Mouse (Mus musculus): Measurements from ENCODE around the gene Gm12845.
"Not testable (repeated sequence)": the region's sequence is repeated elsewhere in the genome, so short reads cannot be mapped to it uniquely, and the experiment has no call there.

Gm12845 gene

GRCm38 (mm10) chr4:117724112-117724511, at the start of gene Gm12845:
Gm12845 (plus strand) TSS chr4:117724412.
- no peak for DNase-seq (ENCODE audit: low spot score in 2 of 2)

- DNase-seq (ENCODE audit: low spot score in 2 of 2): peak; percentile 72 to 90
Measured at GRCm38 (mm10) chr4:117676903-117677302, 47.3 kb upstream of the Gm12845 start.

GRCm38 (mm10) chr4:117680963-117681362, 43.2 kb upstream of the Gm12845 start:
- DNase-seq (ENCODE audit: low spot score in 2 of 2): no peak

GRCm38 (mm10) chr4:117681931-117682461, 42.2 kb upstream of the Gm12845 start, which contains the start of gene Dmap1:
Dmap1 (minus strand) TSS chr4:117682273.
- peak; percentile 71 to 89 for DNase-seq (ENCODE audit: low spot score in 2 of 2)

- no peak for DNase-seq (ENCODE audit: low spot score in 2 of 2)
Measured at GRCm38 (mm10) chr4:117682463-117682862, 41.7 kb upstream of the Gm12845 start.

- no peak for DNase-seq (ENCODE audit: low spot score in 2 of 2)
Measured at GRCm38 (mm10) chr4:117683048-117683768, 41.0 kb upstream of the Gm12845 start.

GRCm38 (mm10) chr4:117686354-117686753, 37.9 kb upstream of the Gm12845 start:
- peak in 1 of 2 experiments; percentile 11 for DNase-seq (ENCODE audit: low spot score in 2 of 2)

GRCm38 (mm10) chr4:117705361-117705760, 18.9 kb upstream of the Gm12845 start:
- DNase-seq (ENCODE audit: low spot score in 2 of 2): peak; percentile 42 to 64

GRCm38 (mm10) chr4:117708780-117709550, 15.2 kb upstream of the Gm12845 start:
- DNase-seq (ENCODE audit: low spot score in 2 of 2): no peak

- DNase-seq (ENCODE audit: low spot score in 2 of 2): no peak
Measured at GRCm38 (mm10) chr4:117712314-117712713, 11.9 kb upstream of the Gm12845 start.

- no peak for DNase-seq (ENCODE audit: low spot score in 2 of 2)
Measured at GRCm38 (mm10) chr4:117713303-117714098, 10.7 kb upstream of the Gm12845 start.

GRCm38 (mm10) chr4:117731926-117732325, 7.7 kb downstream of the Gm12845 start:
- no peak for DNase-seq (ENCODE audit: low spot score in 2 of 2)

- DNase-seq (ENCODE audit: low spot score in 2 of 2): peak in 1 of 2 experiments; percentile 13
Measured at GRCm38 (mm10) chr4:117737559-117737958, 13.3 kb downstream of the Gm12845 start.

GRCm38 (mm10) chr4:117752469-117752868, 28.3 kb downstream of the Gm12845 start:
- not testable (repeated sequence) for DNase-seq (ENCODE audit: low spot score in 2 of 2)

GRCm38 (mm10) chr4:117760151-117760550, 35.9 kb downstream of the Gm12845 start:
- no peak for DNase-seq (ENCODE audit: low spot score in 2 of 2)

GRCm38 (mm10) chr4:117765416-117765815, 41.2 kb downstream of the Gm12845 start, which contains the start of gene Klf17:
Klf17 (minus strand) TSS chr4:117765648.
- DNase-seq (ENCODE audit: low spot score in 2 of 2): no peak

- peak; percentile 33 to 72 for DNase-seq (ENCODE audit: low spot score in 2 of 2)
Measured at GRCm38 (mm10) chr4:117770935-117771334, 46.7 kb downstream of the Gm12845 start.

GRCm38 (mm10) chr4:117772960-117773359, 48.7 kb downstream of the Gm12845 start:
- DNase-seq (ENCODE audit: low spot score in 2 of 2): no peak
